Mouse (Mus musculus): ENCODE results near the gene Atxn2. TPM values are rescaled to one million over a fixed set of nuclear protein-coding genes. Genes with fewer than 3 reads are reported as not detected.

Gene Atxn2
- total RNA-seq, 1 experiment, result 58.0 TPM

DNA sequence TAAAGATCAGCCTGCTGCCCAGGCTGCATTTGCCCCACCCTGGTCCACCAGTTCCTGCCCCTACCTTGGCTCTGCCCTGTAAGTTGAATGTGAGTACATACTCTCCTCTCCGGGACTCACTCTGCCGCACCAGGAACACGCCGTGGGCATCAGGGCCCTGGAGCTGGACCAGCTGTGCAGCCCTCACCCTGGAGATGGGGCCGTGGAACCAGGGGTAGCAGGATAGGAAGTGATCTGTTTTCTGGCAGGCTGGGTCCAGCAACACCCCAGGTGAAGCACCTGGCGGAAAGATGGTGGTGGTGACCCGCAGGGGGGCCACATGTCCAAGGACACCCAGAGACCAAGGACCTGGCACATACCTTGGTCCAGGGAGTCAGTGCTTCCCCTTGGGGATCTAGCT is 107.3 kb downstream of the Atxn2 start:
- in situ Hi-C loops (cut with MboI; ENCODE audit: low sequenced_read_pairs in 2 of 2, unreplicated experiment in 2 of 2), result no loop called here
- Histone ChIP-seq H3K9ac (ENCODE audit: insufficient read depth, low read depth, low read length, poor library complexity, severe bottlenecking) (no peak overlapping the region), H3K36me3 (ENCODE audit: control insufficient read depth, insufficient read depth, low read length, poor library complexity, severe bottlenecking) (peaks cover 51% of the 10 kb centered on the region), H3K4me3 (ENCODE audit: insufficient read depth in 1 of 2, low read depth in 1 of 2, low read length in 2 of 2, poor library complexity in 1 of 2, severe bottlenecking in 1 of 2) (no peak overlapping the region), H3K4me1 (ENCODE audit: control insufficient read depth in 2 of 2, insufficient read depth in 2 of 2, low read length in 2 of 2, poor library complexity in 1 of 2) (peaks cover 0 to 6% of the 10 kb centered on the region in 2 experiments; a peak in 1 of 4 replicates), H3K27ac (ENCODE audit: insufficient read depth, low read depth, low read length, poor library complexity, severe bottlenecking) (no peak overlapping the region), H3K9me3 (ENCODE audit: control insufficient read depth, insufficient read depth, low read depth, low read length) (no peaks in the 10 kb centered on the region)
- DNase-seq (ENCODE audit: low read depth, low spot score), result no peak
- no peak for TF ChIP-seq ZC3H11A (IDR thresholded peaks at IDR 0.05; ENCODE audit: borderline replicate concordance, low read depth, low read length)
- no peak for TF ChIP-seq ZNF384 (IDR thresholded peaks at IDR 0.05; ENCODE audit: low read depth, low read length)
- TF ChIP-seq HCFC1 (IDR thresholded peaks at IDR 0.05; ENCODE audit: borderline replicate concordance, insufficient read depth, low read length), result no peak
- no peak for TF ChIP-seq MAFK (IDR thresholded peaks at IDR 0.05; ENCODE audit: insufficient read depth, low read depth, low read length)
- no peak for TF ChIP-seq CHD2 (IDR thresholded peaks at IDR 0.05; ENCODE audit: low read depth, low read length)

DNA sequence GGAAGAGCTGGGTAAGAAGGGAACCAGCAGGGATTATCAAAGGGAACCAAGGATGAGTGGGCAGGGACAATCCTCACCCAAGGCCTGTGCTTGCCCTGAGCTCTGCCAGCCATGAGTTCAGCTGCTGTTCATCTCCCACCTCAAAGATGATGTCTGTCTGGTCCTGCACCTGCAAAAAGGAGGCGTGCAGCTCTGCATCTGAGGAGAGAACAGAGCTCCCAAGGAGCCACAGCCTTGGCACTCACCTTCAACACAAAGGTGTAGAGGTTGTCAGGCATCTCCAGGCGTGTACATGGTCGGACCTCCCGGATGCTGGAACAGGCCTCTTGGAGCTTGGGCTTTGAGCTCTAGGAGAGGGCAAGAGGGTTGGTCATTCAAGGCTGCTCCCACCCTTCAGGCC is 107.7 kb downstream of the Atxn2 start:
- DNase-seq (ENCODE audit: low read depth, low spot score), result no peak
- peaks cover 46% of the 10 kb centered on the region for H3K36me3 ChIP-seq (ENCODE audit: control insufficient read depth, insufficient read depth, low read length, poor library complexity, severe bottlenecking)
- no peaks in the 10 kb centered on the region for H3K9me3 ChIP-seq (ENCODE audit: control insufficient read depth, insufficient read depth, low read depth, low read length)
- in situ Hi-C loops (cut with MboI; ENCODE audit: low sequenced_read_pairs in 2 of 2, unreplicated experiment in 2 of 2), result no loop called here
- TF ChIP-seq ZNF384 (IDR thresholded peaks at IDR 0.05; ENCODE audit: low read depth, low read length) (no peak), MAFK (IDR thresholded peaks at IDR 0.05; ENCODE audit: insufficient read depth, low read depth, low read length) (no peak), HCFC1 (IDR thresholded peaks at IDR 0.05; ENCODE audit: borderline replicate concordance, insufficient read depth, low read length) (no peak), ZC3H11A (IDR thresholded peaks at IDR 0.05; ENCODE audit: borderline replicate concordance, low read depth, low read length) (no peak), CHD2 (IDR thresholded peaks at IDR 0.05; ENCODE audit: low read depth, low read length) (no peak)
- peaks cover 0 to 2% of the 10 kb centered on the region in 2 experiments; a peak in 1 of 4 replicates for H3K4me1 ChIP-seq (ENCODE audit: control insufficient read depth in 2 of 2, insufficient read depth in 2 of 2, low read length in 2 of 2, poor library complexity in 1 of 2)
- no peak overlapping the region for H3K9ac ChIP-seq (ENCODE audit: insufficient read depth, low read depth, low read length, poor library complexity, severe bottlenecking)
- H3K27ac ChIP-seq (ENCODE audit: insufficient read depth, low read depth, low read length, poor library complexity, severe bottlenecking), result no peak overlapping the region
- no peak overlapping the region for H3K4me3 ChIP-seq (ENCODE audit: insufficient read depth in 1 of 2, low read depth in 1 of 2, low read length in 2 of 2, poor library complexity in 1 of 2, severe bottlenecking in 1 of 2)

DNA sequence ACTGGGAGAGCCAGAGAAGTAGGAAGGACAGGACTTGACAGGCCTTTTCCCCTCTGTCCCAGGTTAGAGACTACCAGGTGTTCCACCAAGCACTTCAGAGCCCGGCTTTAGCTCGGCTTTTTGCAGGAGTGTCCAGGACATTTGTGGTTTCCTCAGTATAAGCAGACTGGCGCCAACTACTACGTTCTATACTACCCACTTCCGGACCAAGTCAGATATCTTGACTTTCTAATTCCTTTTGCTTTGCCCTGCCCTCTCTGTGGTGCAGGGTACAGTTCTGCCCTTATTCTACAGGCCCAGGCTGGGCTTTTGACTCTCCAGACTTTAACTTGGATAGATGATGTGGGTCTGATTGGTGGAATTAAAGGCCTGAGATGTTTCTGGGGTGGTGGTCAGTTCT is 108.4 kb downstream of the Atxn2 start:
- Histone ChIP-seq H3K9me3 (ENCODE audit: control insufficient read depth, insufficient read depth, low read depth, low read length) (no peaks in the 10 kb centered on the region), H3K36me3 (ENCODE audit: control insufficient read depth, insufficient read depth, low read length, poor library complexity, severe bottlenecking) (peaks cover 42% of the 10 kb centered on the region), H3K4me1 (ENCODE audit: control insufficient read depth in 2 of 2, insufficient read depth in 2 of 2, low read length in 2 of 2, poor library complexity in 1 of 2) (no peaks in the 10 kb centered on the region), H3K9ac (ENCODE audit: insufficient read depth, low read depth, low read length, poor library complexity, severe bottlenecking) (no peak overlapping the region), H3K27ac (ENCODE audit: insufficient read depth, low read depth, low read length, poor library complexity, severe bottlenecking) (no peak overlapping the region), H3K4me3 (ENCODE audit: insufficient read depth in 1 of 2, low read depth in 1 of 2, low read length in 2 of 2, poor library complexity in 1 of 2, severe bottlenecking in 1 of 2) (no peak overlapping the region)
- no peak for DNase-seq (ENCODE audit: low read depth, low spot score)
- in situ Hi-C loops (cut with MboI; ENCODE audit: low sequenced_read_pairs in 2 of 2, unreplicated experiment in 2 of 2), result no loop called here
- TF ChIP-seq CHD2 (IDR thresholded peaks at IDR 0.05; ENCODE audit: low read depth, low read length) (no peak), ZNF384 (IDR thresholded peaks at IDR 0.05; ENCODE audit: low read depth, low read length) (no peak), HCFC1 (IDR thresholded peaks at IDR 0.05; ENCODE audit: borderline replicate concordance, insufficient read depth, low read length) (no peak), MAFK (IDR thresholded peaks at IDR 0.05; ENCODE audit: insufficient read depth, low read depth, low read length) (no peak), ZC3H11A (IDR thresholded peaks at IDR 0.05; ENCODE audit: borderline replicate concordance, low read depth, low read length) (no peak)

DNA sequence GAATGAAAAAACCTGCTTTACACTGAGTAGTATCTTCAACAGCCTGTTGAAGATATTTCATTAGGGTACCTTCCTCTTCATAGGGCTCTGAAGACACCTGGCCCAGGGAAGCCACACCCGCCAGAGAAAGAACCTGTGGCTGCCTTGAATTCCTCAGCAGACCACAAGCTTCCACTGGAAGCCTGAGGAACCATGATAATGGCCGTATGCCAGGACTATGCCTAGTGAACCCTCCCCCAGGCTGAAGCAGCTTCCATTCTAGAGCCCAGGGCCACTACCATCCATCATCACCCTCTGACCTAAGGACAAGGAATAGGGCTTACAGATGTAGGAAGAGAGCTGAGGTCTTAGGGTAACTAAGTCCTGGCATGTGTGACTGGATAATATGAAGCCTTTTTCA is 109.0 kb downstream of the Atxn2 start:
- in situ Hi-C loops (cut with MboI; ENCODE audit: low sequenced_read_pairs in 2 of 2, unreplicated experiment in 2 of 2), result no loop called here
- Histone ChIP-seq H3K9me3 (ENCODE audit: control insufficient read depth, insufficient read depth, low read depth, low read length) (no peaks in the 10 kb centered on the region), H3K4me1 (ENCODE audit: control insufficient read depth in 2 of 2, insufficient read depth in 2 of 2, low read length in 2 of 2, poor library complexity in 1 of 2) (no peaks in the 10 kb centered on the region), H3K9ac (ENCODE audit: insufficient read depth, low read depth, low read length, poor library complexity, severe bottlenecking) (no peak overlapping the region), H3K36me3 (ENCODE audit: control insufficient read depth, insufficient read depth, low read length, poor library complexity, severe bottlenecking) (peaks cover 41% of the 10 kb centered on the region), H3K4me3 (ENCODE audit: insufficient read depth in 1 of 2, low read depth in 1 of 2, low read length in 2 of 2, poor library complexity in 1 of 2, severe bottlenecking in 1 of 2) (no peak overlapping the region), H3K27ac (ENCODE audit: insufficient read depth, low read depth, low read length, poor library complexity, severe bottlenecking) (no peak overlapping the region)
- no peak for DNase-seq (ENCODE audit: low read depth, low spot score)
- TF ChIP-seq ZNF384 (IDR thresholded peaks at IDR 0.05; ENCODE audit: low read depth, low read length), result no peak
- TF ChIP-seq HCFC1 (IDR thresholded peaks at IDR 0.05; ENCODE audit: borderline replicate concordance, insufficient read depth, low read length), result no peak
- TF ChIP-seq CHD2 (IDR thresholded peaks at IDR 0.05; ENCODE audit: low read depth, low read length), result no peak

DNA sequence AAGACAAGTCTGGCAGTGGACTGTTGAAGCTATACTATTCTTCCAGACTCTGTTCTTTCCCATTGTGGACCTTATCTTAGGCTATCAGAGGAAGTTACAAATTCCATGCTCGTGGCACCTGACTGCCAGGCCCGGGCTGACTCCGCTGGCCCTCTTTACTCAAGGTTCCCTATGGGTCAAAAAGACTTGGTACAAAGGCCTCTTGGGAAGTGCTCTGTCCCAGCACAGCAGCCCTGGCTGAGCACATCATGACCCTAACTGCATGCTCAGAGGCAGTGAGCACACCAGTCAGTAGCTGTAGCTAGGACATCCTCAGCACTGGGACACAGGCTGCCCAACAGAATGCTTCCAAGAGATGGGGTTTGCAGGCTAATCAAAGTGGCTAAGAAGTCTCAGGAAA is 109.5 kb downstream of the Atxn2 start:
- TF ChIP-seq HCFC1 (IDR thresholded peaks at IDR 0.05; ENCODE audit: borderline replicate concordance, insufficient read depth, low read length) (no peak), ZNF384 (IDR thresholded peaks at IDR 0.05; ENCODE audit: low read depth, low read length) (no peak), MAFK (IDR thresholded peaks at IDR 0.05; ENCODE audit: insufficient read depth, low read depth, low read length) (no peak), CHD2 (IDR thresholded peaks at IDR 0.05; ENCODE audit: low read depth, low read length) (no peak), ZC3H11A (IDR thresholded peaks at IDR 0.05; ENCODE audit: borderline replicate concordance, low read depth, low read length) (no peak)
- no peaks in the 10 kb centered on the region for H3K4me1 ChIP-seq (ENCODE audit: control insufficient read depth in 2 of 2, insufficient read depth in 2 of 2, low read length in 2 of 2, poor library complexity in 1 of 2)
- H3K4me3 ChIP-seq (ENCODE audit: insufficient read depth in 1 of 2, low read depth in 1 of 2, low read length in 2 of 2, poor library complexity in 1 of 2, severe bottlenecking in 1 of 2), result no peak overlapping the region
- H3K36me3 ChIP-seq (ENCODE audit: control insufficient read depth, insufficient read depth, low read length, poor library complexity, severe bottlenecking), result peaks cover 39% of the 10 kb centered on the region
- no peaks in the 10 kb centered on the region for H3K9me3 ChIP-seq (ENCODE audit: control insufficient read depth, insufficient read depth, low read depth, low read length)
- DNase-seq (ENCODE audit: low read depth, low spot score), result no peak
- in situ Hi-C loops (cut with MboI; ENCODE audit: low sequenced_read_pairs in 2 of 2, unreplicated experiment in 2 of 2), result no loop called here
- no peak overlapping the region for H3K9ac ChIP-seq (ENCODE audit: insufficient read depth, low read depth, low read length, poor library complexity, severe bottlenecking)
- H3K27ac ChIP-seq (ENCODE audit: insufficient read depth, low read depth, low read length, poor library complexity, severe bottlenecking), result no peak overlapping the region
